Mouse (Mus musculus) liver, embryonic 16.5 days (tissue): ENCODE results near the gene Tspear. TPM values are rescaled to one million over a fixed set of nuclear protein-coding genes. Genes with fewer than 3 reads are reported as not detected.

Experiments used
- ATAC-seq: fragments of 200-750 bp; cut with Nextera tagmentation; 2 replicates; pipeline ENCODE4 v1.8.0; 2017; ENCODE audit warnings: low read depth, mild to moderate bottlenecking, moderate number of reproducible peaks, moderate library complexity
- H3K27ac ChIP-seq: fragments of 300-500 bp; sonication (generic); 2 replicates; pipeline ENCODE4 v1.5.1; 2014; ENCODE audit warnings: mild to moderate bottlenecking, low read length
- H3K27me3 ChIP-seq: fragments of 300-500 bp; sonication (generic); 2 replicates; pipeline ENCODE4 v1.6.1; 2014; ENCODE audit warnings: low read depth, low read length, mixed read lengths; ENCODE audit not compliant: control insufficient read depth, insufficient read depth
- H3K36me3 ChIP-seq: fragments of 300-500 bp; sonication (generic); 2 replicates; pipeline ENCODE4 v1.6.1; 2014; ENCODE audit warnings: mild to moderate bottlenecking; ENCODE audit not compliant: control insufficient read depth, insufficient read depth
- H3K4me1 ChIP-seq: fragments of 300-500 bp; sonication (generic); 2 replicates; pipeline ENCODE4 v1.6.1; 2014; ENCODE audit warnings: low read depth, low read length, mixed read lengths; ENCODE audit not compliant: control insufficient read depth
- H3K4me2 ChIP-seq: fragments of 300-500 bp; sonication (generic); 2 replicates; pipeline ENCODE4 v1.6.1; 2014; ENCODE audit warnings: low read depth, low read length, mixed read lengths
- H3K4me3 ChIP-seq: fragments of 300-500 bp; sonication (generic); 2 replicates; pipeline ENCODE4 v1.5.1; 2014; ENCODE audit warnings: low read depth, mild to moderate bottlenecking, low read length
- H3K9ac ChIP-seq: fragments of 300-500 bp; sonication (generic); 2 replicates; pipeline ENCODE4 v1.6.1; 2014; ENCODE audit warnings: low read depth, low read length
- H3K9me3 ChIP-seq: fragments of 300-500 bp; sonication (generic); replicated peaks from 2 replicates; pipeline ENCODE4 v1.6.1; 2016; ENCODE audit warnings: low read length; ENCODE audit not compliant: control insufficient read depth
- WGBS: fragments of 180-500 bp; shearing (Covaris S2); extraction: QIAGEN DNeasy Blood & Tissue Kit; methylation state at CpG from one replicate; pipeline ENCODE4 v1.1.7; 2014; ENCODE audit not compliant: insufficient replicate concordance; 5-methylcytosine and 5-hydroxymethylcytosine counted together
- microRNA counts: library from miRNA; unstranded; fragments of <30 nt; microRNA quantifications from one replicate; lab custom pipeline; 2016
- microRNA-seq: library from miRNA; unstranded; fragments of <30 nt; microRNA quantifications from one replicate; pipeline ENCODE4, GENCODE M21; 2016
- polyA plus RNA-seq: library from polyadenylated mRNA; unstranded; fragments of >200 nt; fragmentation: Nextera tagmentation; extraction: Ambion mirVana; gene quantifications from 2 replicates; pipeline ENCODE4 v1.2.1, GENCODE M21; 2015

Tspear gene
- polyA plus RNA-seq, 1 experiment from 2014 or later = not detected

DNA sequence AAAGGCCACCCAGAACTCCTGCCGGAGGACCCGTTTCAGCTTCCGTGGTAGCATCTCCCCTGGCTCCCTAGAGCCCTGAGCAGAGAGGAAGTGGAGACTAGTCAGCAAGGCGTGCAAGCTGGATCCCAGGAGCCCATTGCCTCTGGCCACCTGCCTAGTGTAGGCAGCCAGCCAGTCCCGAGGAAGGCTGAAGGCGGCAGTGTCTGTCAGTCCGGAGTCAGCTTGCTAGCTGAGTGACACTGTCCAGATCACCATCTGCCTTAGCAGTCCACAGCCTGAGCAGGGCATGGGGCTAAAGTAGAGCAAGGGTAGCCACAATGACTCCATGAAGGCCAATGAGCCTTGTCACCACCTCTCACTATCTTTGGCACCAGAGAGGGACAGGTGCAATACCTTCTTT, 226.2 kb downstream of the Tspear start:
- Histone ChIP-seq H3K4me1 (no peaks in the 10 kb centered on the region), H3K9me3 (no peaks in the 10 kb centered on the region), H3K27me3 (no peaks in the 10 kb centered on the region), H3K9ac (no peak overlapping the region), H3K27ac (no peak overlapping the region), H3K36me3 (no peaks in the 10 kb centered on the region), H3K4me3 (no peak overlapping the region), H3K4me2 (no peak overlapping the region)
- ATAC-seq = no peak
- WGBS = 48% methylated on average over 7 of the region's 7 CpGs

DNA sequence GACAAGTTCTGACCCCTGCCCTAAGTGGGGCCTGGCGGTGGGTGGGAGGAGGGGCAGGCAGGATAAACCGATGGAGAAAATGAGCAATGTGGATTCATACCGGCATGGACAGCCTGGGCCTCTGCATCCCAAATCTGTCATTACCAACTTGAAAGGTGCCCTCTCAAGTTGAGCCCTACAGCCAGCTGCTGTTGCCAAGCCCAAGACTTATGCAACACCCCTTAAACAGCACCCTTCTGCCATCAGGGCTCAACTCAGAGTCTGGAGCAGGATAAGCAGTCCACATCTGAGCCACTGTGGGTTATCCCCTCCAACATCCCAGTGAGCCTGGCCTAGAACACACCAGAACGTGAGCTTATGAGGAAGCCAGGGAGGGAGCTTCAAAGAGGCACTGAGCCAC, 226.9 kb downstream of the Tspear start:
- Histone ChIP-seq H3K9me3 (no peaks in the 10 kb centered on the region), H3K27ac (no peak overlapping the region), H3K36me3 (no peaks in the 10 kb centered on the region), H3K27me3 (no peaks in the 10 kb centered on the region), H3K4me2 (no peak overlapping the region), H3K9ac (no peak overlapping the region), H3K4me3 (no peak overlapping the region), H3K4me1 (no peaks in the 10 kb centered on the region)
- 44% methylated on average over 4 of the region's 4 CpGs for WGBS
- ATAC-seq = no peak

DNA sequence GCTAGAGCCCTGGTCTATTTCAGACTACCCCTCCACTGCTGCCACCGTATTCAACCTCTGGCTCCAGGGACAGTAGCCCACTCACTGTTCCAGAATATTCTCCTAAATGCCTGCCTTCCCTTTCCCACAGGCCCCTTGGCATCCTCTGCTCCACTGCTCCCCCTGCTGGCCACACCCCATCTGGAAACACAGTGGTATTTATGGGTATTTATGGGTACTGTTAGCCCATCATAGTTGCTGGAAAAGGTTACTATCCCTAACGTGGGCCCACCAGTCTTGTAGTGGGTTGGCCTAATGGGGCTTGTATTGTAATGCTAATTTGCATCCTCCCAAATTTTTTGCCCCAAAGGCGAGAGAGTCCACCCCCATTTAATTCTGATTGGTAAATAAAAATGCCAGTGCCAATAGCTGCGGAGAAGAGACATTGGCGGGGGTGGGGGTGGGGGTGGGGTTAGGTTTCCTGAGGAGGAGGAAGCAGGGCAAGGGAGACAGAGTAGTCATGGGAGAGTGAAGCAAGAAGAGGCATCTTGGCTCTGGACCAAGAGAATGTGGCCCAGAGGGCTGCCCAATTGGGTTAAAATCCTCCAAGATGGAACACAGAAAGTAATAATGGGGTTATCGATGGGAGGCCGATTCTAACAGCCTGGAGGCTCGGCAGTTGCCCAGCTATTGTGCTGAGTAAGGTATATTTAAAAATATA, 230.4 kb downstream of the Tspear start:
- Histone ChIP-seq H3K9me3 (no peaks in the 10 kb centered on the region), H3K4me3 (no peak overlapping the region), H3K36me3 (no peaks in the 10 kb centered on the region), H3K27ac (no peak overlapping the region), H3K27me3 (no peaks in the 10 kb centered on the region), H3K9ac (no peak overlapping the region), H3K4me2 (no peak overlapping the region), H3K4me1 (no peaks in the 10 kb centered on the region)
- WGBS = 51% methylated on average over 8 of the region's 8 CpGs
- no peak for ATAC-seq

DNA sequence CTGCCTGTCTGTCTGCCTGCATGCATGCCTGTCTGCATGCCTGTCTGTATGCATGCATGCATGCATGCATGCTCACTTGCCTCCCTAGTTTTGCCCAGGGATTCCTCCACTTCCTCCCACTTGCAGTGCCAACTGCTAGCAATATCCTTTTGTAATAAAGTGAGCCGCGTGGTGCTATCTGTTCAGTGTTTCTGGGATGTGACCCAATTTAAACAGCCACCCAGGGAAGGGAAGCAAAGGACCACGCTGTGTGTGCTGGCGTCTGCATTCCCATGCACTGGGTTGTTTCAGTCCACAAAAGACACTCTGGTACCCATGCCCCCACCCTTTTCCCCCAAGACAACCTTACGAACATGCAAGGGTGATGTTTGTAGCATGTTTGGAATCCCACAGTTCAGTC, 234.6 kb downstream of the Tspear start:
- ATAC-seq = no peak

DNA sequence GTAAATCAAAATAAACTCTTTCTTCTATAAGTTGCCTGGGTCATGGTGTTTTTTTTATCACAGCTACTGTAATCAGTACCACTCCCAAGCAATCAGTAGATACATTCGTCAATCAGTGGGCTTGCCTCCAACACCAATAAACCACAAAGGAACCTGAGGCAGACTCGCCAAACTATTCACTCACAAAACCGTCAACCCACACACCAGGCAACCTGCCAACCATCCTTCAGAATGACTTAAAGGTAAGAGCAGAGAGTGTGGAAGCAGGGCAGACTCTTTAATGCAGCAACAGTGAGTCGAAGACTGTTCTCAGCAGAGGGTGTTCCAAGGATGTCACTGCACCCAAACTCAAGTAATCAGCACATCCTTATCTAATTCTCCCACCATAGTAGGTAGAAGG, 236.3 kb downstream of the Tspear start:
- no peaks in the 10 kb centered on the region for H3K36me3 ChIP-seq
- WGBS = 38% methylated on average over 4 of the region's 4 CpGs
- no peak overlapping the region for H3K4me2 ChIP-seq
- no peak overlapping the region for H3K4me3 ChIP-seq
- no peaks in the 10 kb centered on the region for H3K27me3 ChIP-seq
- no peak overlapping the region for H3K9ac ChIP-seq
- H3K27ac ChIP-seq = no peak overlapping the region
- ATAC-seq = no peak
- no peaks in the 10 kb centered on the region for H3K4me1 ChIP-seq
- H3K9me3 ChIP-seq = no peaks in the 10 kb centered on the region

More for the DNA sequence above, 234.6 kb downstream of the Tspear start:
- Histone ChIP-seq H3K27ac (no peak overlapping the region), H3K9ac (no peak overlapping the region), H3K4me2 (no peak overlapping the region), H3K4me3 (no peak overlapping the region), H3K27me3 (no peaks in the 10 kb centered on the region), H3K4me1 (no peaks in the 10 kb centered on the region), H3K9me3 (no peaks in the 10 kb centered on the region), H3K36me3 (no peaks in the 10 kb centered on the region)
- WGBS = 56% methylated on average over 5 of the region's 5 CpGs

DNA sequence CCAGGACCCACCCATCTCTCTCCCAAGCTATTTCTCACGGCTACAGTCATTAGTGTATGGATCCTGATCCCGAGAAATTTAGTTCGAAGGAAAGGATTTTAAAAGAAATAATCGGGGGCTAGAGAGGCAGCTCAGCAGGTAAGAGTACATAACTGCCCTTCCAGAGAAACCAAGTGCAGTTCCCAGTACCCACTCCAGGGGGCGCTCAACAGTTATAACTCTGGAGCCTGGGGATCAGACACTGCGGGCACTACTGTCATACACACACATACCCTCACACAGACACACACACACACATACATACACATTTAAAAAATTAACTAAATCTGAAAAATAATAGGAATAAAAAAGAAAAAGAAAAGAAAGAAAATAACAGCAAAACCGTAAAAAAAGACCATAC, 239.8 kb downstream of the Tspear start:
- H3K9me3 ChIP-seq = no peaks in the 10 kb centered on the region
- no peaks in the 10 kb centered on the region for H3K27me3 ChIP-seq
- H3K36me3 ChIP-seq = no peaks in the 10 kb centered on the region
- no peak overlapping the region for H3K9ac ChIP-seq
- no peaks in the 10 kb centered on the region for H3K4me1 ChIP-seq
- H3K4me3 ChIP-seq = no peak overlapping the region
- WGBS = 26% methylated on average over 7 of the region's 7 CpGs
- no peak for ATAC-seq
- no peak overlapping the region for H3K4me2 ChIP-seq
- no peak overlapping the region for H3K27ac ChIP-seq

DNA sequence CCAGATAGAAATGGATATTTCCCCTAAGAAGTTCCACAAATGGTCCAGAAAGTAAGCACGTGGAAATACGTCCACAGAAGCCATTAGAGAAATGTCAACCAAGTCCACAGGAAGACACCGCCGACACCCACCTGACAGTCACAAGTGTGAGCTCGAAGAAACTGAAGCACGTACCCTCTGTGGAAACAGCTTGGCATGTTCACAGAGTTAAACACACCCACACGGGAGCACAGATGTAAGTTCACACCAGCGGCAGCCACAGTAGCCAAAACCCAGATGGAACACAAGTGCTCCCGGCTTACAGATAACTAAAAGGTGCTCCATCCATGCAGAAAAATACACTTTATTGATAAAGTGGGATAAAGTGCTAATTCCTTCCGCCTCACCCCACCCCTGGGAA, 241.0 kb downstream of the Tspear start:
- 66% methylated on average over 10 of the region's 10 CpGs for WGBS
- H3K9me3 ChIP-seq = no peaks in the 10 kb centered on the region

More for the DNA sequence above, 241.0 kb downstream of the Tspear start:
- ATAC-seq = no peak
- H3K4me3 ChIP-seq = no peak overlapping the region
- no peak overlapping the region for H3K4me2 ChIP-seq
- no peaks in the 10 kb centered on the region for H3K36me3 ChIP-seq
- H3K27me3 ChIP-seq = no peaks in the 10 kb centered on the region
- no peaks in the 10 kb centered on the region for H3K4me1 ChIP-seq
- no peak overlapping the region for H3K9ac ChIP-seq
- H3K27ac ChIP-seq = no peak overlapping the region

MicroRNA genes within 50 kb of the gene (microRNA counts, 519-probe panel; counts per million panel counts)
- microRNA mmu-miR-1930 (lab: Ali Mortazavi, UCI) = 594 counts per million, percentile 2 among the panel's probes with 10 or more counts

Small RNAs within 50 kb of the gene (microRNA-seq; reads per million reads assigned to microRNA genes)
- 8.6 reads per million, percentile 25 among the genes with 10 or more reads in this experiment for gene Mir1930

Other genes starting within 250 kb of the Tspear start
- 12.1 and 13.8 TPM in 2 replicates for gene Fam207a, start 170.8 kb upstream of the Tspear start, polyA plus RNA-seq
- gene Itgb2, start 156.3 kb upstream of the Tspear start, polyA plus RNA-seq = 18.2 and 20.6 TPM in 2 replicates
- gene Pttg1ip, start 104.8 kb upstream of the Tspear start, polyA plus RNA-seq = 87.3 and 94.5 TPM in 2 replicates
- gene Sumo3, start 80.5 kb upstream of the Tspear start, polyA plus RNA-seq = 82.3 and 92.2 TPM in 2 replicates
- 0.61 TPM in 1 of 2 replicates, not detected in the other for gene Gm49325, start 80.4 kb upstream of the Tspear start, polyA plus RNA-seq
- 43.7 and 46.3 TPM in 2 replicates for gene Ube2g2, start 64.3 kb upstream of the Tspear start, polyA plus RNA-seq
- not detected in 2 replicates for gene Gm19402, start 4.2 kb downstream of the Tspear start, polyA plus RNA-seq
- not detected in 2 replicates for gene Gm9508, start 10.7 kb downstream of the Tspear start, polyA plus RNA-seq
- not detected in 2 replicates for gene Gm10272, start 20.1 kb downstream of the Tspear start, polyA plus RNA-seq
- gene Gm10024, start 24.9 kb downstream of the Tspear start, polyA plus RNA-seq = not detected in 2 replicates
- not detected in 2 replicates for gene Gm10142, start 29.2 kb downstream of the Tspear start, polyA plus RNA-seq
- not detected in 2 replicates for gene Krtap12-1, start 34.0 kb downstream of the Tspear start, polyA plus RNA-seq
- not detected in 2 replicates for gene Gm10100, start 39.9 kb downstream of the Tspear start, polyA plus RNA-seq
- gene Gm18596, start 56.1 kb downstream of the Tspear start, polyA plus RNA-seq = not detected in 2 replicates
- gene Gm9736, start 64.8 kb downstream of the Tspear start, polyA plus RNA-seq = not detected in 2 replicates
- not detected in 2 replicates for gene Gm3233, start 73.1 kb downstream of the Tspear start, polyA plus RNA-seq
- gene Gm3238, start 84.8 kb downstream of the Tspear start, polyA plus RNA-seq = not detected in 2 replicates
- gene Gm7138, start 90.4 kb downstream of the Tspear start, polyA plus RNA-seq = not detected in 2 replicates
- not detected in 2 replicates for gene Gm3250, start 96.0 kb downstream of the Tspear start, polyA plus RNA-seq
- not detected in 2 replicates for gene Gm7137, start 101.6 kb downstream of the Tspear start, polyA plus RNA-seq
- gene Gm9639, start 108.5 kb downstream of the Tspear start, polyA plus RNA-seq = not detected in 2 replicates
- gene Gm19668, start 112.6 kb downstream of the Tspear start, polyA plus RNA-seq = not detected in 2 replicates
- not detected in 2 replicates for gene Gm9507, start 125.3 kb downstream of the Tspear start, polyA plus RNA-seq
- not detected in 2 replicates for gene Gm2696, start 128.1 kb downstream of the Tspear start, polyA plus RNA-seq
- not detected in 2 replicates for gene Krtap10-4, start 140.5 kb downstream of the Tspear start, polyA plus RNA-seq
- gene Krtap10-10, start 149.4 kb downstream of the Tspear start, polyA plus RNA-seq = not detected in 2 replicates
- gene Gm36176, start 160.2 kb downstream of the Tspear start, polyA plus RNA-seq = not detected in 2 replicates
- gene Gm10318, start 166.3 kb downstream of the Tspear start, polyA plus RNA-seq = not detected in 2 replicates
- gene Gm3285, start 175.4 kb downstream of the Tspear start, polyA plus RNA-seq = not detected in 2 replicates
- 16.5 and 18.6 TPM in 2 replicates for gene Lrrc3, start 216.0 kb downstream of the Tspear start, polyA plus RNA-seq